Mouse (Mus musculus) erythroblast, embryonic 14.5 days (primary cell): ENCODE measurements around the gene Casp3.

Experiments
- GATA1 ChIP-seq: IDR thresholded peaks from 2 replicates; pipeline ENCODE4 v1.6.1; 2012; ENCODE audit warnings: low read length, inconsistent platforms, mixed read lengths
- TAL1 ChIP-seq: IDR thresholded peaks from 3 replicates; pipeline ENCODE4 v1.6.1; 2012; ENCODE audit warnings: low read length, inconsistent platforms, mixed read lengths

- TF ChIP-seq TAL1 (no peak), GATA1 (no peak)
Measured at GRCm38 (mm10) chr8:46616879-46617689, at the start of gene Casp3, which contains the start of gene Primpol.
